Mouse (Mus musculus): Measurements from ENCODE around the gene Pitpnm2.

GRCm38 (mm10) chr5:124150895-124151294, 98.7 kb downstream of the Pitpnm2 start:
- TF ChIP-seq MXI1 (IDR thresholded peaks at IDR 0.05; ENCODE audit: low read depth, low read length) (no peak), ZMIZ1 (IDR thresholded peaks at IDR 0.05; ENCODE audit: low read depth, low read length) (no peak), POLR2A (IDR thresholded peaks at IDR 0.05; ENCODE audit: control insufficient read depth in 1 of 2, insufficient read depth in 1 of 2, low read depth in 1 of 2, low read length in 2 of 2, poor library complexity in 1 of 2) (no peak), MAX (IDR thresholded peaks at IDR 0.05; ENCODE audit: low read length) (no peak), CTCF (IDR thresholded peaks at IDR 0.05 in 2 of 3, conservative IDR thresholded peaks at IDR 0.05 in 1 of 3; ENCODE audit: control insufficient read depth in 1 of 3, insufficient read depth in 1 of 3, low read depth in 2 of 3, low read length in 3 of 3, poor library complexity in 1 of 3, severe bottlenecking in 1 of 3) (no peak), UBTF (IDR thresholded peaks at IDR 0.05; ENCODE audit: borderline replicate concordance, insufficient read depth, low read depth, low read length) (no peak), USF1 (IDR thresholded peaks at IDR 0.05; ENCODE audit: low read depth, low read length) (no peak), ZC3H11A (IDR thresholded peaks at IDR 0.05; ENCODE audit: low read depth, low read length) (no peak), SIN3A (IDR thresholded peaks at IDR 0.05; ENCODE audit: low read length) (no peak), GATA1 (IDR thresholded peaks at IDR 0.05; ENCODE audit: low read depth, low read length) (no peak)

Measured in MEL (cell line).